Mouse (Mus musculus): Measurements from ENCODE around the gene Frem3.

Gene Frem3

GRCm38 (mm10) chr8:80610549-80611440 lies at the start of gene Frem3:
Frem3 (plus strand) TSS chr8:80611080.
- in situ Hi-C loops (cut with MboI, MseI) = no loop called here

GRCm38 (mm10) chr8:80564205-80564839 lies 46.6 kb upstream of the Frem3 start:
- in situ Hi-C loops (cut with MboI, MseI) = no loop called here

- in situ Hi-C loops (cut with MboI, MseI) = no loop called here
These were observed 43.4 kb upstream of the Frem3 start for GRCm38 (mm10) chr8:80567471-80567870.

- in situ Hi-C loops (cut with MboI, MseI) = no loop called here
These were observed 42.5 kb upstream of the Frem3 start for GRCm38 (mm10) chr8:80568243-80568995.

GRCm38 (mm10) chr8:80572417-80573061 lies 38.3 kb upstream of the Frem3 start:
- in situ Hi-C loops (cut with MboI, MseI) = no loop called here

- in situ Hi-C loops (cut with MboI, MseI) = no loop called here
These were observed 33.8 kb upstream of the Frem3 start for GRCm38 (mm10) chr8:80577126-80577525.

GRCm38 (mm10) chr8:80579038-80579437 lies 31.8 kb upstream of the Frem3 start:
- in situ Hi-C loops (cut with MboI, MseI) = no loop called here

- in situ Hi-C loops (cut with MboI, MseI) = loop anchor here (5.0 kb wide), 1 partner anchor 345 kb away; no protein-coding TSS in a partner anchor
These were observed 18.3 kb upstream of the Frem3 start for GRCm38 (mm10) chr8:80592626-80593025.

- in situ Hi-C loops (cut with MboI, MseI) = no loop called here
These were observed 10.2 kb upstream of the Frem3 start for GRCm38 (mm10) chr8:80600600-80601170.

- in situ Hi-C loops (cut with MboI, MseI) = no loop called here
These were observed 9.0 kb upstream of the Frem3 start for GRCm38 (mm10) chr8:80601886-80602285.

- in situ Hi-C loops (cut with MboI, MseI) = no loop called here
These were observed 3.8 kb upstream of the Frem3 start for GRCm38 (mm10) chr8:80607082-80607481.

- in situ Hi-C loops (cut with MboI, MseI) = no loop called here
These were observed 516 bp downstream of the Frem3 start for GRCm38 (mm10) chr8:80611441-80611751.

- in situ Hi-C loops (cut with MboI, MseI) = no loop called here
These were observed 8.9 kb downstream of the Frem3 start for GRCm38 (mm10) chr8:80619787-80620186.

GRCm38 (mm10) chr8:80647394-80647793 lies 36.5 kb downstream of the Frem3 start:
- in situ Hi-C loops (cut with MboI, MseI) = no loop called here

GRCm38 (mm10) chr8:80657639-80658038 lies 46.8 kb downstream of the Frem3 start:
- in situ Hi-C loops (cut with MboI, MseI) = no loop called here

- in situ Hi-C loops (cut with MboI, MseI) = no loop called here
These were observed 50.2 kb downstream of the Frem3 start for GRCm38 (mm10) chr8:80661055-80661454.

GRCm38 (mm10) chr8:80663476-80663875 lies 52.6 kb downstream of the Frem3 start:
- in situ Hi-C loops (cut with MboI, MseI) = no loop called here

GRCm38 (mm10) chr8:80669277-80669901 lies 58.5 kb downstream of the Frem3 start:
- in situ Hi-C loops (cut with MboI, MseI) = no loop called here

GRCm38 (mm10) chr8:80682594-80682993 lies 71.7 kb downstream of the Frem3 start:
- in situ Hi-C loops (cut with MboI, MseI) = no loop called here

- in situ Hi-C loops (cut with MboI, MseI) = no loop called here
These were observed 73.0 kb downstream of the Frem3 start for GRCm38 (mm10) chr8:80683756-80684335.

GRCm38 (mm10) chr8:80688141-80688540 lies 77.3 kb downstream of the Frem3 start:
- in situ Hi-C loops (cut with MboI, MseI) = loop anchor here (5.0 kb wide), 1 partner anchor 201 kb away; no protein-coding TSS in a partner anchor
